Mouse (Mus musculus): ENCODE measurements around the gene H1f0. TPM values are rescaled to one million over a fixed set of nuclear protein-coding genes. Genes with fewer than 3 reads are reported as not detected.
A peak's percentile ranks its signal among the peaks of the same experiment; 100 is the strongest.

Gene H1f0
- polyA plus RNA-seq, 1 experiment: 15.5 TPM

DNA sequence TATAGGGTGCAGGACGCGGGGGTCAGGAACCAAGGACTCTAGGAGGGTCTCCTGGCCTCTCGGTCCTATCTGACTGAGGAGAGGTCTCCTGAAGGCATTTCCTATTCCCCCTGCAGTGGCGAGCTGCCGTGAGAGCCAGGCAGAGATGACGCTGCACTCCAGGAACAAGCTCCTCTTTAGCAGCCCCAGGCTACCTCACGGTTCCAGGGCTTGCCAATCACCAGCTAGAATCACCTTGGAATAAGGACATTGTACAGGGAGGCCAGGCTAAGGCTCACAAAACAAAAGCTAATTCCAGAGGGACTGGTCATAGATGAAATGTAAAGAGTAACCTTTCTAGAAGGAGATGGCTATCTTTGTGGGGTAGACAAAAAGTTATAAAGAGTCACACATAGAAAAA is 28.4 kb downstream of the H1f0 start:
- H3K4me3 ChIP-seq (replicated peaks): no peak overlapping the region
- H3K36me3 ChIP-seq (ENCODE audit: control insufficient read depth): peaks cover 100% of the 10 kb centered on the region
- peaks cover 5% of the 10 kb centered on the region for H3K9me3 ChIP-seq (ENCODE audit: control insufficient read depth, low read length)
- no peak for TF ChIP-seq GATA1 (IDR thresholded peaks at IDR 0.05; ENCODE audit: low read length)
- no peak for TF ChIP-seq TAL1 (IDR thresholded peaks at IDR 0.05; ENCODE audit: low read length)
- peaks cover 73% of the 10 kb centered on the region for H3K4me1 ChIP-seq (ENCODE audit: control insufficient read depth)
- no peaks in the 10 kb centered on the region; the same call in 1 of the 2 replicates for H3K27me3 ChIP-seq (ENCODE audit: control insufficient read depth)

DNA sequence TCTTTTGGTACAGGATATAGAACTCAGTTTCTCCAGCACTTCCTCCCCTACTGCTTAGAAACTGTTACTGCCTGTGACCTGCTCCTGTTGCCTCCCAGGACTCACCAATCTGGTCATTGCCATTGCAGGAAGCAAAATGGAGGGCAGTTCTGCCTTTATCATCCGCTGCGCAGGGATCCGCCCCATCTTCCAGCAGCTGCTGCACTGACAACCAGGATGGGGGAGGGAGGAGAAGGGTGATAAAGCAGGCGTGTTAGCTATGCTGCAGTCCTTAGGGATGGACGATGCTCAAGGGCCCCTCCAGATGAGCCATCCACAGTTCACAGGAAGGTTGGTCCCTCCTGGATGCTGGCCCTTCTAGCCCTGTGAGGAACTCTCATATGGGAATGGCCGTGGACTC is 29.6 kb downstream of the H1f0 start:
- Histone ChIP-seq H3K4me3 (replicated peaks) (peak overlapping the region; percentile 45), H3K9me3 (ENCODE audit: control insufficient read depth, low read length) (peaks cover 5% of the 10 kb centered on the region), H3K36me3 (ENCODE audit: control insufficient read depth) (peaks cover 87% of the 10 kb centered on the region), H3K4me1 (ENCODE audit: control insufficient read depth) (peaks cover 62% of the 10 kb centered on the region), H3K27me3 (ENCODE audit: control insufficient read depth) (no peaks in the 10 kb centered on the region; the same call in 1 of the 2 replicates)
- TF ChIP-seq GATA1 (IDR thresholded peaks at IDR 0.05; ENCODE audit: low read length) (peak; percentile 56; the same call in 1 of the 2 replicates), TAL1 (IDR thresholded peaks at IDR 0.05; ENCODE audit: low read length) (peak; percentile 50; the same call in 1 of the 3 replicates)

DNA sequence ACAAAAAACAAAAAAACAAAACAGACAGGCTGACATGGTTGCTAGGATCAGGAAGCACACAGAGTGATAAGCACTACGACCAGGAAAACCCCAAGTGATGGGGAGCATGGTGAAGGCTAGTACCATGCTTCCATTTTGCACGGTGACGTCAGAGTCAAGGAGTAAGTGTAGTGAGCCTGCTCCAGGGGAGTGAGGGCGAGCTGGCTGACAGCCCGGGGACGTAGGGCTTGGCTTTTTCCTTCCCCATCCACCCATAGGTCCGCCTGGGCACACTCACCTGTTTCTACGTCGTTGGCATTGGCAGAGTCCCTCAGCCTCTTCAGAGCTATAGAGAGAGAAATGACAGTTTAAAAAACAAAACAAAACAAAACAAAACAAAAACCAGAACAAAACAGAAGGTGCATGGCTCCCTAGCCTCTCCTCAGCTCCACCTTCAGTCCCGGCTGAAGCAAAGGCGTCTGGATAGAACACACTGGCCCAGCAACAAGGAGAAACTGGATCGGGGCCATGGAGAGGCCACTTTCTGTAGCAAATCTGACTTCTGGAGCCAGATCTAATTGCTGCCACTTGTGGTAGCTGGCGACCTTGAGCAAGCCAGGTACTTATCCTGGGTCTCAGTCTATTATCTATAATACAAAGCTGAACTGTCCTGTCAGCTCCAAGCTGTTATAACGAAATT is 32.8 kb downstream of the H1f0 start:
- TF ChIP-seq GATA1 (IDR thresholded peaks at IDR 0.05; ENCODE audit: low read length): no peak
- TF ChIP-seq TAL1 (IDR thresholded peaks at IDR 0.05; ENCODE audit: low read length): no peak
- H3K4me1 ChIP-seq (ENCODE audit: control insufficient read depth): peaks cover 81% of the 10 kb centered on the region
- H3K27me3 ChIP-seq (ENCODE audit: control insufficient read depth): no peaks in the 10 kb centered on the region
- peak overlapping the region; percentile 79 for H3K4me3 ChIP-seq (replicated peaks)
- H3K9me3 ChIP-seq (ENCODE audit: control insufficient read depth, low read length): peaks cover 5% of the 10 kb centered on the region
- H3K36me3 ChIP-seq (ENCODE audit: control insufficient read depth): peaks cover 55% of the 10 kb centered on the region

DNA sequence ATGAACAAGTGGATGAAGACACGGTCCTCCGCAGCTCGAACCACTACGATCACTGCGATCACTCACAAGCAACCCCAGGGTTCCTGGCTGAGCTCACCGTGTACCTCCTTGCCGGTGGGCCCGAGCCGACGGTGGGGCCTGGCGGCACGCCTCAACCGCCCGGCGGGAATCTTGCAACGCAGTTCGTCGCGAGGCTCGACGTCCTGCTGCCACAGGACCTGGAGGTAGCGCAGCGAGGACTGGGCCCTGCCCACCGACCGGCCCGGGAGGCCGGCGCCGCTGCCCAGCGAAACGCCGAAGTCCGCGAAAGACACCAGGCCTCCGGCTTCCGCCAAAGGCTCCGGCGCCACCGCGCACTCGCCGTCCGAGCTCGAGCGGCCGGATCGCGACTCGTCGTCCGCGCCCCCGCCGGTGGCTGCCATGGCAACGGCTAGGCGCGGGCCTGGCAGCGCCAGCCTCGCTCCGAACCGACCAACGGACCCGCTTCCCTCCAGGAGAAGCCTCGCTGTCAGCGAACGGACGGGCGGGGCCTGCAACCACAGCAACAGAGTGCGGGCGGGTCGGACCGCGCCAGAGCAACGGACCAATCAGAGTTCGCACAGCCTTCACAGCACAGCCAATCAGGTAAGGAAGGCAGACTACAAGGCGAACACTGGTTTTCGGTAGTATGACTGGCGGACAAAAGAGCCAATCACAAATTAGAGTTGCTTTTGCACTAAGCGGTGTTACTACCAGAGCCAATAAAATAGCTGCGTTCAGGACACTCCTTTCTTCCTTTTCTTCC is 34.3 kb downstream of the H1f0 start, which contains the start of gene Ankrd54:
Ankrd54 (minus strand) TSS at position 518 of the 784 bp plus-strand sequence.
- Histone ChIP-seq H3K36me3 (ENCODE audit: control insufficient read depth) (peaks cover 46% of the 10 kb centered on the region), H3K4me3 (replicated peaks) (peak within 1 kb of the TSS; percentile 79), H3K27me3 (ENCODE audit: control insufficient read depth) (no peaks in the 10 kb centered on the region), H3K4me1 (ENCODE audit: control insufficient read depth) (peaks cover 82% of the 10 kb centered on the region), H3K9me3 (ENCODE audit: control insufficient read depth, low read length) (peaks cover 15% of the 10 kb centered on the region)
- no peak for TF ChIP-seq GATA1 (IDR thresholded peaks at IDR 0.05; ENCODE audit: low read length)
- no peak for TF ChIP-seq TAL1 (IDR thresholded peaks at IDR 0.05; ENCODE audit: low read length)

DNA sequence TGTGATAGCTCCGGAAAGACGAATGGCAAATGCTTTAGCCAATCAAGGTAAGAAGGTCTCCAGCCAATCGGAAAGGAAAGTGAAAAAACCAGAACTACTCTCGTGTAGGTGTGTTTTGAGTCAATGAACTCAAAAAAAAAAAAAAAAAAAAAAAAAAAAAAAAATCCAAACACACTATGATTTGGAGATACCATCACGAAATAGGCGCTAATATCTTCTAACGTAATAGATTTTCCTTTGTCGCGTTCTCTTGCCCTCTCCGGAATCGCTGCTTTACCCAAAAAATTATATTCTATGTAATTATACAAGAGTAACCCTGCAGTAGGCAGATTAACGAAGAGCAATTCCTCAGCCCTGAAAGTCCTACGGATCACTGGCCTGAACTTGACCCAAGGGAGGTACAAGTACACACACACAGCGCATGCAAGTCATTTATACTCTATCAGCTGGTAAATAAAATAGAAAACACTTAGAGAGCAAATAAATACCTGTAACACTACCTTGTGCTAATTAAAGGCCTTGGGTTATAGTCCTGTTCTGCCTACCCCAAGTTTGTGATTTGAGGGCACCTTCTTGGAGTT is 35.0 kb downstream of the H1f0 start:
- Histone ChIP-seq H3K9me3 (ENCODE audit: control insufficient read depth, low read length) (peaks cover 12% of the 10 kb centered on the region), H3K36me3 (ENCODE audit: control insufficient read depth) (peaks cover 39% of the 10 kb centered on the region), H3K27me3 (ENCODE audit: control insufficient read depth) (no peaks in the 10 kb centered on the region), H3K4me1 (ENCODE audit: control insufficient read depth) (peaks cover 82% of the 10 kb centered on the region), H3K4me3 (replicated peaks) (peak overlapping the region; percentile 79)
- TF ChIP-seq TAL1 (IDR thresholded peaks at IDR 0.05; ENCODE audit: low read length) (no peak), GATA1 (IDR thresholded peaks at IDR 0.05; ENCODE audit: low read length) (no peak)

DNA sequence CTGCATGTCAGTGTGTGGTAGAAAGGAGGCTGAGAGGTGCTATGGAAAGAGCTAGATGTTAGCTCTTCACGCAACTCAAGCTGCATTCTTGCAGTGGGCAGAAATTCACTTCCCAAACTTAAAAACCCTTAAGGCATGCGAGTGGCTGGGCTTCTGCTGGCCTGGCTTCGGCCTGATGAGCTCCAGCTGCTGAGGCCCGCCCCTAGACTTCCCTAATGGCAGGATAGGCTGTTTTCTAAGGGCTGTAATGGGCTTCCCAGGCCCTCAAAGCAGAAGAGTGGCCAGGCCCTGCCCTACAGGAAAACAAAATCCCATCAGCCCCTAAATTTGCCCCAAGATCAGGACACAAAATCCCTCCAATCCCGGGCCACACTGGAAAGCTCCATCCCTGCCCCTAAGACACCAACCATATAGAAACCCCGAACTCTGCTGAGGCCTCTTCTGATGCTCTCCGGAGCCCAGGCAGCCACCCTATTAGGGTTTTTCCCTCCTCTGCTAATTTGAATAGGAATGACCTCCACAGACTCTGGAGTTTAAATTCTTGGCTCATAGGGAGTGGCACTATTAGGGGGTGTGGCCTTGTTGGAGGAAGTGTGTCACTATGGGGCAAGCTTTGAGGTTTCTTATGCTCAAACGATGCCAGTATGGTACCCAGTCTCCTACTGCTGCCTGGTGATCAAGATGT is 37.0 kb downstream of the H1f0 start:
- H3K4me1 ChIP-seq (ENCODE audit: control insufficient read depth): peaks cover 81% of the 10 kb centered on the region
- H3K36me3 ChIP-seq (ENCODE audit: control insufficient read depth): peaks cover 19% of the 10 kb centered on the region
- H3K27me3 ChIP-seq (ENCODE audit: control insufficient read depth): no peaks in the 10 kb centered on the region
- H3K9me3 ChIP-seq (ENCODE audit: control insufficient read depth, low read length): peaks cover 12% of the 10 kb centered on the region
- TF ChIP-seq TAL1 (IDR thresholded peaks at IDR 0.05; ENCODE audit: low read length) (no peak), GATA1 (IDR thresholded peaks at IDR 0.05; ENCODE audit: low read length) (no peak)
- H3K4me3 ChIP-seq (replicated peaks): no peak overlapping the region

DNA sequence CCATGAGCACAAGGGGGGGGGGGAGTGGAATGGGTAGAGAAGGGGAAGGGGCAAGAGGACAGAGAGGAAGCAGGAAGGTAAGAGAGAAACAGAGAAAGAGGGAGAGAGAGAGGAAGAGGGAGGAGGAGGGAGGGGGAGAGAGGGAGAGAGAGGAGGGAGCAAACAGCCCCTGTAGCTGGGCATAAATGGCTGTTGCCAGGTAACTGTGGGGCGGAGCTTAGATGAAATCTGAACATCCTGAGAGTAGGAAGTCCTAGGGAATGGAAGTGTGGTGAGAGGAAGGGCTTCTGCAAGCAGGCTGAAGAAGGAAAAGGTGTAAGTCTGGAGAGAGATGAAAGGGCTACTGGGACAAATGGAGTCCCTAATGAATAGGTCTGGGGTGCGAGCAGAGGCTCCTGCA is 38.0 kb downstream of the H1f0 start:
- TF ChIP-seq GATA1 (IDR thresholded peaks at IDR 0.05; ENCODE audit: low read length): no peak
- no peak for TF ChIP-seq TAL1 (IDR thresholded peaks at IDR 0.05; ENCODE audit: low read length)
- Histone ChIP-seq H3K36me3 (ENCODE audit: control insufficient read depth) (peaks cover 9% of the 10 kb centered on the region), H3K9me3 (ENCODE audit: control insufficient read depth, low read length) (peaks cover 12% of the 10 kb centered on the region), H3K27me3 (ENCODE audit: control insufficient read depth) (no peaks in the 10 kb centered on the region), H3K4me1 (ENCODE audit: control insufficient read depth) (peaks cover 72% of the 10 kb centered on the region), H3K4me3 (replicated peaks) (no peak overlapping the region)

DNA sequence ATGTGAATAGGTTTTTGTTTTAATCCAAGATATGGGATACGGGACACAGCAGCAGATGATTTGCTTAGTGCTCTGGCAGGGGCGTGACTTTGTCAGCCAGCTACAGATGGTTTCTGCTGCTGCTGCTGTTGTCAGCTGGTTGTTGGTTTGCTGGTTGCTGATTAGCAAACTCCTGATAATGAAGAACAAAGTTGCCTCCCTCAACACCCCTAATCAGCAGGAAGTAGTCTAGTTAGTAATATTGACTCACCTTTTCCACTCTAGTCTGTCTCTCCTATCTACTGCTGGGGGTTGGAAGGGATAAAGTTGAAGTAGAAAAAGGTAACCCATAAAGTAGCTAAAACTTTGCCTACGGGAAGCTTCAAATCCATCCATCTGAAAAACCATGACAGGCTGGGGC is 39.4 kb downstream of the H1f0 start:
- H3K36me3 ChIP-seq (ENCODE audit: control insufficient read depth): peaks cover 6% of the 10 kb centered on the region
- H3K4me3 ChIP-seq (replicated peaks): peak overlapping the region; percentile 31
- peaks cover 12% of the 10 kb centered on the region for H3K9me3 ChIP-seq (ENCODE audit: control insufficient read depth, low read length)
- TF ChIP-seq GATA1 (IDR thresholded peaks at IDR 0.05; ENCODE audit: low read length) (peak; percentile 60), TAL1 (IDR thresholded peaks at IDR 0.05; ENCODE audit: low read length) (peak; percentile 62)
- H3K27me3 ChIP-seq (ENCODE audit: control insufficient read depth): no peaks in the 10 kb centered on the region
- H3K4me1 ChIP-seq (ENCODE audit: control insufficient read depth): peaks cover 71% of the 10 kb centered on the region

Measured in erythroblast, embryonic 14.5 days (primary cell).